9 mouse cellular contexts compared by ENCODE assay signal in genomic region chr10:69101988-69102387, GRCm38 (mm10). TPM values are rescaled to one million over a fixed set of nuclear protein-coding genes. Genes with fewer than 3 reads are reported as not detected.
DNase-seq lines count a peak whose midpoint lies in the region; ATAC-seq lines count a peak whose summit lies in the region.
"Had no signal": no experiment of that assay in that cellular context is flagged by ENCODE, and none has a peak within 500 bp of the region (broad histone marks: within the 10 kb centered on the region; RNA-seq: fewer than 3 reads in every experiment).

No protein-coding gene starts in this region.

- no peaks in the 10 kb centered on the region for H3K9me3 ChIP-seq in forebrain, embryonic 14.5 days (replicated peaks; ENCODE audit: control insufficient read depth, low read length)
- no peaks in the 10 kb centered on the region for H3K9me3 ChIP-seq in forebrain, embryonic 15.5 days
- H3K9me3 ChIP-seq: hindbrain, embryonic 15.5 days had no signal

- 83% methylated on average over 4 of the region's 4 CpGs for WGBS in forebrain, embryonic 14.5 days
- WGBS in forebrain, embryonic 15.5 days: 85% methylated on average over 4 of the region's 4 CpGs

- intact Hi-C loops in left cerebral cortex, postnatal 10 days (cut with DNase I): loop anchor here (10.0 kb wide), 1 partner anchor 197 kb away; no protein-coding TSS in a partner anchor

- H3K36me3 ChIP-seq in forebrain, embryonic 14.5 days (ENCODE audit: control insufficient read depth, insufficient read depth, low read length): no peaks in the 10 kb centered on the region
- no peaks in the 10 kb centered on the region for H3K36me3 ChIP-seq in forebrain, embryonic 15.5 days
- H3K36me3 ChIP-seq: hindbrain, embryonic 15.5 days had no signal

- ATAC-seq in forebrain, embryonic 14.5 days: no peak
- ATAC-seq in forebrain, embryonic 15.5 days (replicated peaks): no peak

- DNase-seq in forebrain, embryonic 14.5 days (ENCODE audit: low spot score): peak; percentile 31
- DNase-seq in urinary bladder, postnatal 14 days (ENCODE audit: low spot score): peak; percentile 71
- DNase-seq in urinary bladder, adult 2 months (ENCODE audit: low spot score): no peak
- peak; percentile 41 to 42 for DNase-seq in frontal cortex, postnatal 25 days (ENCODE audit: low spot score in 2 of 2)
- peak; percentile 40 to 41 for DNase-seq in left cerebral cortex, postnatal 10 days (ENCODE audit: extremely low spot score in 1 of 2, low spot score in 2 of 2)
- DNase-seq in retina, postnatal 1 day: peak; percentile 51
- no peak for DNase-seq in T-cell, adult 2 months (ENCODE audit: low spot score)

- no peak overlapping the region for H3K27ac ChIP-seq in forebrain, embryonic 14.5 days (ENCODE audit: low read depth, low read length)
- H3K27ac ChIP-seq in forebrain, embryonic 15.5 days (replicated peaks): no peak overlapping the region
- H3K27ac ChIP-seq: hindbrain, embryonic 15.5 days had no signal

- no peaks in the 10 kb centered on the region for H3K27me3 ChIP-seq in forebrain, embryonic 14.5 days (replicated peaks; ENCODE audit: control insufficient read depth, insufficient read depth, low read length)
- no peaks in the 10 kb centered on the region for H3K27me3 ChIP-seq in forebrain, embryonic 15.5 days
- H3K27me3 ChIP-seq: hindbrain, embryonic 15.5 days had no signal

- H3K4me2 ChIP-seq in forebrain, embryonic 14.5 days (ENCODE audit: low read length): no peak overlapping the region
- no peak overlapping the region for H3K4me2 ChIP-seq in forebrain, embryonic 15.5 days (replicated peaks)
- H3K4me2 ChIP-seq: hindbrain, embryonic 15.5 days had no signal

- no peak overlapping the region for H3K4me3 ChIP-seq in forebrain, embryonic 14.5 days (ENCODE audit: low read depth, low read length)
- H3K4me3 ChIP-seq in forebrain, embryonic 15.5 days: no peak overlapping the region
- H3K4me3 ChIP-seq: hindbrain, embryonic 15.5 days had no signal

- H3K4me1 ChIP-seq in forebrain, embryonic 14.5 days (ENCODE audit: control insufficient read depth, insufficient read depth, low read length): peaks cover 4% of the 10 kb centered on the region; the same call in 1 of the 2 replicates
- H3K4me1 ChIP-seq in forebrain, embryonic 15.5 days: peaks cover 5% of the 10 kb centered on the region; the same call in 1 of the 2 replicates
- H3K4me1 ChIP-seq: hindbrain, embryonic 15.5 days had no signal

- no peak overlapping the region for H3K9ac ChIP-seq in forebrain, embryonic 14.5 days (ENCODE audit: low read length)
- H3K9ac ChIP-seq in forebrain, embryonic 15.5 days (replicated peaks): no peak overlapping the region
- H3K9ac ChIP-seq: hindbrain, embryonic 15.5 days had no signal

RNA-seq across cellular contexts. Expression of gene Rhobtb1, which starts 49.2 kb away (rescaled TPM):
- 11.7 and 12.8 TPM in 2 replicates for polyA plus RNA-seq in forebrain, embryonic 14.5 days (2014; fragmentation: Nextera tagmentation; extraction: Ambion mirVana)
- 11.9 and 13.6 TPM in 2 replicates for polyA plus RNA-seq in forebrain, embryonic 15.5 days (2015; fragmentation: Nextera tagmentation; extraction: Ambion mirVana)
- 14.0 and 20.8 TPM in 2 replicates for polyA plus RNA-seq in urinary bladder, adult 2 months (2012; rRNA removed)
- total RNA-seq in left cerebral cortex, postnatal 10 days (2021): 10 to 100 TPM; 10.0 to 14.4 TPM

Comparison
In these comparisons a context has a peak if more than half of its experiments do, and no peak if none do; other contexts are left out.
1. DNase-seq: peak in forebrain, embryonic 14.5 days (single experiment), urinary bladder, postnatal 14 days (single experiment), frontal cortex, postnatal 25 days (2 of 2), left cerebral cortex, postnatal 10 days (2 of 2) and retina, postnatal 1 day (single experiment); none in urinary bladder, adult 2 months (single experiment) and T-cell, adult 2 months (single experiment).